Mouse (Mus musculus): ENCODE results near the gene Rnf208. TPM values are rescaled to one million over a fixed set of nuclear protein-coding genes. Genes with fewer than 3 reads are reported as not detected.

Rnf208 gene
- polyA plus RNA-seq, 1 experiment: 0.59 TPM

GRCm38 (mm10) chr2:25267746-25268309 is 25.8 kb downstream of the Rnf208 start:
- H3K4me3 ChIP-seq: no peak overlapping the region
- no peak overlapping the region for H3ac ChIP-seq (ENCODE audit: control insufficient read depth, insufficient read length)
- TF ChIP-seq TCF3 (IDR thresholded peaks at IDR 0.05; ENCODE audit: insufficient read length, low read depth) (no peak), E2F4 (IDR thresholded peaks at IDR 0.05; ENCODE audit: insufficient read depth) (no peak), SRF (IDR thresholded peaks at IDR 0.05; ENCODE audit: control insufficient read depth, insufficient read length, low read depth) (no peak), REST (IDR thresholded peaks at IDR 0.05; ENCODE audit: insufficient read depth, insufficient read length) (no peak), MYOD1 (IDR thresholded peaks at IDR 0.05; ENCODE audit: control insufficient read depth in 1 of 3, insufficient read length in 2 of 3, low read depth in 2 of 3) (no peak), USF1 (IDR thresholded peaks at IDR 0.05; ENCODE audit: low read depth) (no peak), TCF12 (IDR thresholded peaks at IDR 0.05; ENCODE audit: insufficient read depth, poor library complexity, severe bottlenecking) (no peak), CEBPB (IDR thresholded peaks at IDR 0.05; ENCODE audit: insufficient read depth, poor library complexity, severe bottlenecking) (no peak), POLR2A (IDR thresholded peaks at IDR 0.05; ENCODE audit: insufficient read length, low read depth) (no peak), MAX (IDR thresholded peaks at IDR 0.05; ENCODE audit: low read depth) (no peak), MYOG (IDR thresholded peaks at IDR 0.05; ENCODE audit: control insufficient read depth in 1 of 3, insufficient read depth in 1 of 3, insufficient read length in 2 of 3, low read depth in 2 of 3) (no peak), POLR2AphosphoS2 (IDR thresholded peaks at IDR 0.05; ENCODE audit: insufficient read length, low read depth) (no peak)
- H3K79me2 ChIP-seq (ENCODE audit: control insufficient read depth, insufficient read depth): peaks cover 23% of the 10 kb centered on the region
- H3K36me3 ChIP-seq (ENCODE audit: control insufficient read depth, insufficient read depth): no peaks in the 10 kb centered on the region
- no peaks in the 10 kb centered on the region for H3K27me3 ChIP-seq (ENCODE audit: control insufficient read depth, insufficient read depth, insufficient read length)
- peak overlapping the region; percentile 5 for H3K4me2 ChIP-seq (ENCODE audit: low read depth)

- Histone ChIP-seq H3K27me3 (ENCODE audit: control insufficient read depth, insufficient read depth, insufficient read length) (no peaks in the 10 kb centered on the region), H3K79me2 (ENCODE audit: control insufficient read depth, insufficient read depth) (peaks cover 45% of the 10 kb centered on the region), H3K4me2 (ENCODE audit: low read depth) (peak within 1 kb of the TSS; percentile 93), H3K36me3 (ENCODE audit: control insufficient read depth, insufficient read depth) (peaks cover 10% of the 10 kb centered on the region), H3ac (ENCODE audit: control insufficient read depth, insufficient read length) (peak within 1 kb of the TSS; percentile 52), H3K4me3 (peak within 1 kb of the TSS; percentile 90)
- TF ChIP-seq E2F4 (IDR thresholded peaks at IDR 0.05; ENCODE audit: insufficient read depth): peak; percentile 8
- TF ChIP-seq USF1 (IDR thresholded peaks at IDR 0.05; ENCODE audit: low read depth): no peak
- TF ChIP-seq MYOD1 (IDR thresholded peaks at IDR 0.05; ENCODE audit: control insufficient read depth in 1 of 3, insufficient read length in 2 of 3, low read depth in 2 of 3): peak in 2 of 3 experiments; percentile 65 to 82
- TF ChIP-seq TCF3 (IDR thresholded peaks at IDR 0.05; ENCODE audit: insufficient read length, low read depth): no peak
- TF ChIP-seq POLR2A (IDR thresholded peaks at IDR 0.05; ENCODE audit: insufficient read length, low read depth): peak; percentile 95
- 0 out of 2 replicates have a peak, but pooled peaks have one; percentile 18 for TF ChIP-seq CEBPB (IDR thresholded peaks at IDR 0.05; ENCODE audit: insufficient read depth, poor library complexity, severe bottlenecking)
- peak; percentile 94 for TF ChIP-seq SRF (IDR thresholded peaks at IDR 0.05; ENCODE audit: control insufficient read depth, insufficient read length, low read depth)
- TF ChIP-seq TCF12 (IDR thresholded peaks at IDR 0.05; ENCODE audit: insufficient read depth, poor library complexity, severe bottlenecking): no peak
- no peak for TF ChIP-seq REST (IDR thresholded peaks at IDR 0.05; ENCODE audit: insufficient read depth, insufficient read length)
- no peak for TF ChIP-seq MAX (IDR thresholded peaks at IDR 0.05; ENCODE audit: low read depth)
- peak; percentile 98 for TF ChIP-seq POLR2AphosphoS2 (IDR thresholded peaks at IDR 0.05; ENCODE audit: insufficient read length, low read depth)
- peak in 2 of 3 experiments; percentile 74 to 81 for TF ChIP-seq MYOG (IDR thresholded peaks at IDR 0.05; ENCODE audit: control insufficient read depth in 1 of 3, insufficient read depth in 1 of 3, insufficient read length in 2 of 3, low read depth in 2 of 3)
These were observed 29.9 kb downstream of the Rnf208 start, which contains the start of the genes Ssna1 and Anapc2 for GRCm38 (mm10) chr2:25271827-25272511. Ssna1 (minus strand) TSS chr2:25272438. Anapc2 (plus strand) TSS chr2:25272478.

- peak overlapping the region; percentile 81 for H3K4me2 ChIP-seq (ENCODE audit: low read depth)
- peaks cover 45% of the 10 kb centered on the region for H3K79me2 ChIP-seq (ENCODE audit: control insufficient read depth, insufficient read depth)
- peak overlapping the region; percentile 52 for H3ac ChIP-seq (ENCODE audit: control insufficient read depth, insufficient read length)
- H3K36me3 ChIP-seq (ENCODE audit: control insufficient read depth, insufficient read depth): peaks cover 12% of the 10 kb centered on the region
- TF ChIP-seq TCF12 (IDR thresholded peaks at IDR 0.05; ENCODE audit: insufficient read depth, poor library complexity, severe bottlenecking) (no peak), USF1 (IDR thresholded peaks at IDR 0.05; ENCODE audit: low read depth) (no peak), REST (IDR thresholded peaks at IDR 0.05; ENCODE audit: insufficient read depth, insufficient read length) (no peak), E2F4 (IDR thresholded peaks at IDR 0.05; ENCODE audit: insufficient read depth) (no peak)
- H3K27me3 ChIP-seq (ENCODE audit: control insufficient read depth, insufficient read depth, insufficient read length): no peaks in the 10 kb centered on the region
- H3K4me3 ChIP-seq: peak overlapping the region; percentile 90
These were observed 30.5 kb downstream of the Rnf208 start for GRCm38 (mm10) chr2:25272515-25272914.

- Histone ChIP-seq H3K36me3 (ENCODE audit: control insufficient read depth, insufficient read depth) (peaks cover 17% of the 10 kb centered on the region), H3K4me3 (peak overlapping the region; percentile 90), H3K27me3 (ENCODE audit: control insufficient read depth, insufficient read depth, insufficient read length) (no peaks in the 10 kb centered on the region), H3ac (ENCODE audit: control insufficient read depth, insufficient read length) (peak overlapping the region; percentile 52), H3K4me2 (ENCODE audit: low read depth) (peak overlapping the region; percentile 81), H3K79me2 (ENCODE audit: control insufficient read depth, insufficient read depth) (peaks cover 45% of the 10 kb centered on the region)
- TF ChIP-seq MYOD1 (IDR thresholded peaks at IDR 0.05; ENCODE audit: control insufficient read depth in 1 of 3, insufficient read length in 2 of 3, low read depth in 2 of 3): no peak
- TF ChIP-seq SRF (IDR thresholded peaks at IDR 0.05; ENCODE audit: control insufficient read depth, insufficient read length, low read depth): no peak
- TF ChIP-seq E2F4 (IDR thresholded peaks at IDR 0.05; ENCODE audit: insufficient read depth): no peak
- no peak for TF ChIP-seq TCF3 (IDR thresholded peaks at IDR 0.05; ENCODE audit: insufficient read length, low read depth)
- TF ChIP-seq POLR2AphosphoS2 (IDR thresholded peaks at IDR 0.05; ENCODE audit: insufficient read length, low read depth): no peak
- no peak for TF ChIP-seq MYOG (IDR thresholded peaks at IDR 0.05; ENCODE audit: control insufficient read depth in 1 of 3, insufficient read depth in 1 of 3, insufficient read length in 2 of 3, low read depth in 2 of 3)
- TF ChIP-seq POLR2A (IDR thresholded peaks at IDR 0.05; ENCODE audit: insufficient read length, low read depth): no peak
- no peak for TF ChIP-seq MAX (IDR thresholded peaks at IDR 0.05; ENCODE audit: low read depth)
- TF ChIP-seq CEBPB (IDR thresholded peaks at IDR 0.05; ENCODE audit: insufficient read depth, poor library complexity, severe bottlenecking): no peak
- no peak for TF ChIP-seq TCF12 (IDR thresholded peaks at IDR 0.05; ENCODE audit: insufficient read depth, poor library complexity, severe bottlenecking)
- no peak for TF ChIP-seq REST (IDR thresholded peaks at IDR 0.05; ENCODE audit: insufficient read depth, insufficient read length)
- TF ChIP-seq USF1 (IDR thresholded peaks at IDR 0.05; ENCODE audit: low read depth): no peak
These were observed 31.0 kb downstream of the Rnf208 start for GRCm38 (mm10) chr2:25273010-25273409.

Measured in myocyte (in vitro differentiated cells).